Mouse (Mus musculus) limb, embryonic 12.5 days (tissue): Measurements from ENCODE around the gene Prune2. TPM values are rescaled to one million over a fixed set of nuclear protein-coding genes. Genes with fewer than 3 reads are reported as not detected.

Experiments
- ATAC-seq: fragments of 200-750 bp; cut with Nextera tagmentation; 2 replicates; pipeline ENCODE4 v1.8.0; 2017; ENCODE audit warnings: low read depth, moderate TSS enrichment; ENCODE audit not compliant: insufficient number of reproducible peaks, insufficient read depth, low FRiP score, low TSS enrichment
- H3K27ac ChIP-seq: fragments of 300-500 bp; sonication (generic); 2 replicates; pipeline ENCODE4 v1.5.1; 2016; ENCODE audit warnings: mild to moderate bottlenecking, moderate library complexity
- H3K27me3 ChIP-seq: fragments of 300-500 bp; sonication (generic); 2 replicates; pipeline ENCODE4 v1.6.1; 2016; ENCODE audit warnings: mild to moderate bottlenecking, moderate library complexity
- H3K36me3 ChIP-seq: fragments of 300-500 bp; sonication (generic); 2 replicates; pipeline ENCODE4 v1.6.1; 2016; ENCODE audit warnings: mild to moderate bottlenecking, moderate library complexity
- H3K4me1 ChIP-seq: fragments of 300-500 bp; sonication (generic); replicated peaks from 2 replicates; pipeline ENCODE4 v1.6.1; 2016
- H3K4me2 ChIP-seq: fragments of 300-500 bp; sonication (generic); 2 replicates; pipeline ENCODE4 v1.6.1; 2016; ENCODE audit warnings: mild to moderate bottlenecking, moderate library complexity
- H3K4me3 ChIP-seq: fragments of 300-500 bp; sonication (generic); replicated peaks from 2 replicates; pipeline ENCODE4 v1.5.1; 2016; ENCODE audit warnings: mild to moderate bottlenecking
- H3K9ac ChIP-seq: fragments of 300-500 bp; sonication (generic); replicated peaks from 2 replicates; pipeline ENCODE4 v1.6.1; 2016; ENCODE audit warnings: mild to moderate bottlenecking, moderate library complexity
- H3K9me3 ChIP-seq: fragments of 300-500 bp; sonication (generic); 2 replicates; pipeline ENCODE4 v1.6.1; 2016; ENCODE audit warnings: mild to moderate bottlenecking, moderate library complexity
- WGBS: fragments of 180-500 bp; shearing (Covaris S2); methylation state at CpG from one replicate; pipeline ENCODE4 v1.1.7; 2016; 5-methylcytosine and 5-hydroxymethylcytosine counted together
- polyA plus RNA-seq: library from polyadenylated mRNA; unstranded; fragments of >200 nt; fragmentation: Nextera tagmentation; extraction: Ambion mirVana; gene quantifications from 2 replicates; pipeline ENCODE4 v1.2.1, GENCODE M21; 2016

Gene Prune2
- polyA plus RNA-seq, 1 experiment from 2014 or later: 0.80 TPM

DNA sequence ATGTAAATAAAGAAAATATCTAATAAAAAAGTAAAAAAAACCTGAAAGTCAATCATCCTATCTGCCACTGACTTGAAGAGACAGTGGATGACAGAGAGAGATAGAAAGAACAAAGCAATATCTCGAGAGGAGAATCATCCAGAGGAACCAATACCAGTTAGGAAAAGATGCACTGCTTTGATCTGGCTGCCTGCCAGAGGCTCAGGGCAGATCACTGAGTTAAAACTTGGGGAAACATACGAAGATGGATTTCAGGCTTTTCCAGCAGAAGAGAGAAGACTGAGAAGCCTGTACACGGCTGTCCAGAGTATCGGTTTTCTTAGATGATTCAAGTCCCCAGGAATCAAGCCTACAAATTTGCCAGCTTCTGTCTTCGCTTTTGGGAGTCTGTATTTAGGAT, 287.0 kb downstream of the Prune2 start:
- H3K27ac ChIP-seq: no peak overlapping the region
- H3K9me3 ChIP-seq: no peaks in the 10 kb centered on the region
- no peaks in the 10 kb centered on the region for H3K36me3 ChIP-seq
- no peak overlapping the region for H3K9ac ChIP-seq
- no peak for ATAC-seq
- peaks cover 13% of the 10 kb centered on the region for H3K4me1 ChIP-seq
- H3K4me2 ChIP-seq: no peak overlapping the region
- WGBS: 81% methylated on average over 5 of the region's 5 CpGs
- H3K27me3 ChIP-seq: no peaks in the 10 kb centered on the region
- H3K4me3 ChIP-seq: no peak overlapping the region

DNA sequence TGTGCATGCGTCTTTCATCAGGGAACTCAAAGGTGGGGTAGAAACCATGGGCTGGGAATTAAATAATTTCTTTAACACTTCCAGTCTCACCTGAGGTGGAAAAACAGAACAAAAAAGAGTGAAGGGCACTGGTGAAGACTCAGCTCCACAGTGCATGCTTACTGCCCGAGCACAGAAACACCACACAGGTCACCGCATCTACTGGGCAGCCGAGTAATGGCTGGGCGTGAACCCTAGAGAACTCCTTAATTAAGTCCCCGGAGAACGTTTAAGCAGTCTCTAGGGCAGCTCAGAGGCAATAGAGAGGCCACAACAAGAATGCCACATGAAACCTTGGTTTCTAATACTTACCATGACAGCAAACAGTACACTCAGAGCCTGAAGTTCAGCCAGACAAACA, 288.6 kb downstream of the Prune2 start:
- Histone ChIP-seq H3K27ac (peak overlapping the region; percentile 51), H3K9me3 (no peaks in the 10 kb centered on the region), H3K27me3 (no peaks in the 10 kb centered on the region), H3K36me3 (no peaks in the 10 kb centered on the region), H3K4me2 (no peak overlapping the region), H3K4me1 (peaks cover 13% of the 10 kb centered on the region), H3K4me3 (no peak overlapping the region), H3K9ac (no peak overlapping the region)
- WGBS: 53% methylated on average over 7 of the region's 7 CpGs
- peak; percentile 68; the same call in 1 of the 2 replicates for ATAC-seq

DNA sequence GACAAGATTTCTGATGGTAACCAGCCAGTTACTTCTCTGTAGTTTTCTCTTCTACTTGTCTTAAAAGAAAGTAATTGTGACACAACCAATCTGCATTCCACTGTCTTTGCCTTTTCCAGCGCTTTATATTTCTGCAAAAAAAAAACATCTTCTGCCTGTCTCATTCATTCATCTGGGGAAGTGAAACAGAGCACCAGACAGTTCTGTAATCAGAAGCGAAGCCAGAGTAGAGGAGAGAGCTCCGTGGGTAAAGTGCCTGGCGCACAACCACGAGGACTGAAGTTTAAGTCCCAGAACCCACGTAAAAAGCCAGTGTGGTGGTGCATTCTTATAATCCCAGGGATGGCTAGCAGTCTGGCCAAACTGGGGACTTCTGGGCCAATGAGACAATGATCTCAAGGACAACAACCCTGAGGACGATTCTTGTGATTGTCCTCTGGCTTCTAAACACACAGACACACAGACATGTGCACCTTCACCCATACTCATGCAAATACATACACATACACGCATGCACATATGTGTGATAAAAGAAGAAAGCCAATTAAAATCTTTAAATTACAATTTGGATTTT, 291.5 kb downstream of the Prune2 start:
- Histone ChIP-seq H3K27ac (no peak overlapping the region), H3K4me2 (no peak overlapping the region), H3K36me3 (no peaks in the 10 kb centered on the region), H3K4me3 (no peak overlapping the region), H3K27me3 (no peaks in the 10 kb centered on the region), H3K4me1 (peaks cover 13% of the 10 kb centered on the region), H3K9ac (no peak overlapping the region), H3K9me3 (no peaks in the 10 kb centered on the region)
- WGBS: 85% methylated on average over 8 of the region's 8 CpGs
- no peak for ATAC-seq

DNA sequence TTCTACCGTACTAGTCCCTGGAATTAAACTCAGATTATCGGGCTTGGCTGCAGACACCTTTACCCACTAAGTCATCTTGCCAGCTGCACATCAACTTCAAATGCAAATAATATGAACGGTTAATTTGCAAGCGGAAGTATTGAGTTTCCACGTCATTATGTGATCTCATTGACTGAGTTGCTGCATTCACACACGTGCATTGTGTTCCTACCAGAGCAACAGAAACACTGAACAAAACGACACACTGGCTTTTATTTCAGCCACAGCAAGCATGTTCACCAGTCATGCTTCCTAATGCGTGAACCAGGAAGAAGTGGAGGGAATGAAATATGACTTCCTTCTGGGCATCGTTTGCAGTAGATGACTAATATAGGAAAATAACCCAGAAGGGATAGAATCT, 293.8 kb downstream of the Prune2 start:
- no peak overlapping the region for H3K4me3 ChIP-seq
- H3K9ac ChIP-seq: no peak overlapping the region
- peaks cover 4% of the 10 kb centered on the region; the same call in 1 of the 2 replicates for H3K4me1 ChIP-seq
- no peak for ATAC-seq
- no peak overlapping the region for H3K27ac ChIP-seq
- H3K27me3 ChIP-seq: no peaks in the 10 kb centered on the region
- no peak overlapping the region for H3K4me2 ChIP-seq
- WGBS: 81% methylated on average over 9 of the region's 9 CpGs
- H3K36me3 ChIP-seq: no peaks in the 10 kb centered on the region
- H3K9me3 ChIP-seq: no peaks in the 10 kb centered on the region

DNA sequence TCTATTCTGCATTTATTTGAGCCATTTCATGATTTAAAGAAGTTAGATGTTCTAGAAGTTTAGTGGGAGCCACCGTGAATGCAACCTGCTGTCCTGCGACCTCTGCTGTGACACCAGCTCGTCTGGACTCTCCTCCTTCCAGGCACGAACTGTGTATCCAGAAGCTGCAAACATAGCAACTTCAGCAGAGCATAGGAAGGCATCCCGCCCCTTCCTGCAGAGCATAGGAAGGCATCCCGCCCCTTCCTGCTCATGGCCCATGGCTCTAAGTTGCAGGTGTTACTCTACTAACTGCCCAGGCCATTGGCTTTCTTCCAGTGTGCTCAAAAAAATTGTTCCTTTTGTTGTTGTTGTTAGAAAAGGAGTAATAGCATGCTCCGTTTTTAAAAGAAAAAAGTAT, 294.9 kb downstream of the Prune2 start:
- WGBS: 85% methylated on average over 7 of the region's 7 CpGs
- no peak overlapping the region for H3K27ac ChIP-seq
- ATAC-seq: no peak
- H3K4me2 ChIP-seq: no peak overlapping the region
- no peaks in the 10 kb centered on the region for H3K9me3 ChIP-seq
- no peaks in the 10 kb centered on the region for H3K27me3 ChIP-seq
- H3K4me1 ChIP-seq: peaks cover 4% of the 10 kb centered on the region; the same call in 1 of the 2 replicates
- no peak overlapping the region for H3K9ac ChIP-seq
- H3K36me3 ChIP-seq: no peaks in the 10 kb centered on the region
- H3K4me3 ChIP-seq: no peak overlapping the region

DNA sequence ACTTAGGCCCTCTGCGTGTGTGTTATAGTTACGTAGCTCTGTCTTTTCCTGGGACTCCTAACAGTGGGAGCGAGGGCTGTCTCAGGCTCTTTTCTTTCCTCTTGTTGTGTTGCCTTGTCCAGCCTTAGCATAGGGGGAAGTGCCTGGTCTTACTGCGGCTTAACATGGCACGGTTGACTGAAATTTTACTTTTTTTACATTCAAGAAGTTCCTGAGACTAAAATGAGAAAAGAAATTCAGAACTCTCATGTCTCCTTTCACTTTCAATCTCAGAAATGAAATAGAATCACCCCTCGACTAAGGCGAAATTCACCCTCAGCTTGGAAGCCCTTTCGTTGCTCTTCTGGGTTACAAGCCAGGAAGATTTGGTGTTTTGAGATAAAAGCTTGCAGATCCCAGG, 295.5 kb downstream of the Prune2 start:
- no peak overlapping the region for H3K4me2 ChIP-seq
- no peaks in the 10 kb centered on the region for H3K27me3 ChIP-seq
- 88% methylated on average over 8 of the region's 8 CpGs for WGBS
- no peaks in the 10 kb centered on the region for H3K36me3 ChIP-seq
- no peak overlapping the region for H3K4me3 ChIP-seq
- H3K9ac ChIP-seq: no peak overlapping the region
- no peaks in the 10 kb centered on the region for H3K9me3 ChIP-seq
- no peak overlapping the region for H3K27ac ChIP-seq
- no peak for ATAC-seq
- peaks cover 4% of the 10 kb centered on the region; the same call in 1 of the 2 replicates for H3K4me1 ChIP-seq

DNA sequence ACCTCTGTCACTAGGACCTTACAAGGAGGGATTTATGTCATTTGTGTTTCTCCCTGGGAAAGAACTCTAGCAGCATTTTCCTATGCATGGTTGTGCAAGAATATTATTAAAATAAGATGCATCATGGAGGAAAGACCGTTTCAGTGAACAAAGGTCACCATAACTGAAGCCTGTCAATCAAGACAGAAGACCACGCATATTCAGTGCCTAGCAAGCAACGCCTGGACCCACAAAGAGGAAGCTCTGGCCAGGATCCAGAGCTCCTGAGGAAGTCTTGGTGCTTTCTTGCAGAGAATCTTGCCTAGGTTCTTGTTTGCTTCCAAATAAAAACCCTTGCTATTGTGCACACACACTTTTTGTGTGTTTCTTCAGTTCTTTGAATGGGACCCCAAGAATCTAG, 296.9 kb downstream of the Prune2 start:
- Histone ChIP-seq H3K9me3 (no peaks in the 10 kb centered on the region), H3K36me3 (no peaks in the 10 kb centered on the region), H3K4me3 (no peak overlapping the region), H3K4me1 (peaks cover 4% of the 10 kb centered on the region; the same call in 1 of the 2 replicates), H3K4me2 (no peak overlapping the region), H3K27me3 (no peaks in the 10 kb centered on the region), H3K9ac (no peak overlapping the region), H3K27ac (no peak overlapping the region)
- WGBS: 77% methylated on average over 3 of the region's 3 CpGs
- no peak for ATAC-seq

DNA sequence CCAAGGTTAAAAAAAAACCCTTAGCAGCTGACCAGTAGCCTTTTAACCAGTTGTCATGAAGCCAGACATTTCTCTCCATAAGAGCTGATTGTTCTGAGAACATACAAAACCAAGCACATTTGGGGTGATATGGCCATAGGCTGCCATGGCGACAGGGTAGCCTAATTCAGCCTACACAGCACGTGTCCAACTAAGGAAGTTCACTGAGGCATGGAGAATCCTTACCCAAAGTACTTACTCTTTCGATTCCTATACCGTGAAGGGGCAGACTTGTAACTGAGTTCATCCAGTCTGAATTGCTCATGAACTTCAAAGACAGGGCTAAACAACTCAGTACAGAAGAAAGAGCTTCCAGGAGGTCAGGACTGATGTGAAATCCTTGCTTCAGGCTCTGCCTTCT, 299.6 kb downstream of the Prune2 start:
- H3K4me2 ChIP-seq: no peak overlapping the region
- H3K9me3 ChIP-seq: no peaks in the 10 kb centered on the region
- H3K27me3 ChIP-seq: no peaks in the 10 kb centered on the region
- peaks cover 4% of the 10 kb centered on the region; the same call in 1 of the 2 replicates for H3K4me1 ChIP-seq
- H3K27ac ChIP-seq: no peak overlapping the region
- H3K9ac ChIP-seq: no peak overlapping the region
- no peak overlapping the region for H3K4me3 ChIP-seq
- no peaks in the 10 kb centered on the region for H3K36me3 ChIP-seq
- ATAC-seq: no peak
- WGBS: 89% methylated on average over 4 of the region's 4 CpGs

DNA sequence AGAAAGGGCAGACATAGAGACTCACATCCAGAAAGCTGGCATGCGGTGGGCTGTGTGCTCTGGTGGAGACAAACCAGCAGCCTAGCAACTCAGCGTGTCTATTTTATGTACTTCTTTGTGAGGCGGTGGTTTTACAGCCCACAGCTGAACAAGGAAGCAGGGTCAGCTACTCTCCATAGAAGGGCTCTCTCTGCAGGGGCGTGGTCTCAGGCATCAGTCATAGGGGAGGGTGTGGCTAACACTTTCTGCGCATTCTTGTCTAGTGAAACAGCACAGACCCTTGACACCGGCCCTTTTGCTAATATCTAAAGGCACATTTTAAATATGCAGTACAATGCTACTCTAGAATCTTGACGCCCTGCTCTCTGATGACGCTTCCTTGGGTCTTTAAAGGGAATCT, 300.5 kb downstream of the Prune2 start:
- no peak overlapping the region for H3K4me3 ChIP-seq
- no peaks in the 10 kb centered on the region for H3K27me3 ChIP-seq
- H3K9me3 ChIP-seq: no peaks in the 10 kb centered on the region
- H3K36me3 ChIP-seq: no peaks in the 10 kb centered on the region
- H3K4me2 ChIP-seq: no peak overlapping the region
- H3K27ac ChIP-seq: no peak overlapping the region
- 72% methylated on average over 8 of the region's 8 CpGs for WGBS
- H3K9ac ChIP-seq: no peak overlapping the region
- ATAC-seq: no peak
- peaks cover 4% of the 10 kb centered on the region; the same call in 1 of the 2 replicates for H3K4me1 ChIP-seq

DNA sequence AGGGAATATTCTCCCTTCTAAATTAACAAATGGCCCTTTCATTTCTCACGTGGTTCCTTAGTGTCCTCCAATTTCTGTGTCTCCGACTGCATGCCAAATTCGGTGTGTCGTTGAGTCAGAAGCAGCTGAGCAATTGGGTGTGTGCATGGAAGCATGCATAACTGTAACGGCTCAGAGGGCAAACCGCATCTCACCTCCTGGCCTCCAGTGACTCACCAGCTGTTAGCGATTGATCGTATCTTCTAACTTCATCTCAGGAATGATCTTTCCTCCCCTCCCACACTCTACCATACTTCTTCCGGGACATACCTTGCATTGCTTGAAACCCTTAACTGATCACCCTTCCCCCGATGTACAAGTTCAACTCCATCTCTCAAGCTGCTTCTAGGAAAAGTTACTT, 300.9 kb downstream of the Prune2 start:
- Histone ChIP-seq H3K36me3 (no peaks in the 10 kb centered on the region), H3K27me3 (no peaks in the 10 kb centered on the region), H3K4me2 (no peak overlapping the region), H3K4me1 (peaks cover 4% of the 10 kb centered on the region; the same call in 1 of the 2 replicates), H3K9ac (no peak overlapping the region), H3K27ac (no peak overlapping the region), H3K4me3 (no peak overlapping the region), H3K9me3 (no peaks in the 10 kb centered on the region)
- 87% methylated on average over 10 of the region's 10 CpGs for WGBS
- no peak for ATAC-seq

DNA sequence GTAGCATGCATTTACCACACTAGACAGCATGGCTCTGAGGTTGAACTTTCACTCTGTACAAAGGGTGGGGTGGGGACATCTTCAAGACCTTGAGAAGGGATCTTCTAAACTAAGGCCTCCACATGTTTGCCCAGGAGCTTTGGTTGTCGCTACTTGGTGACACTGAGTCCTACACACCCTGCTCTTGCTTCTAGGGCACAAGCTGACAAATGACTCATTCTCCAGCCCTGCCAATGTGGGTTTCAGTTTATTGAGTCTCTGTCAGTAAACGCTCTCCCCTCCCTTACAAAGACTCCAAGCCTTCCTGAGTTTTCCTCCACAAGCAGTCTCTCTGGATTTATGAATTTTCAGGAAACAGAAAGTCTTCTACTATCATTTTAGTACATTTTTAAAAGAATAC, 307.3 kb downstream of the Prune2 start:
- Histone ChIP-seq H3K27ac (no peak overlapping the region), H3K36me3 (no peaks in the 10 kb centered on the region), H3K9ac (no peak overlapping the region), H3K4me3 (no peak overlapping the region), H3K4me2 (no peak overlapping the region), H3K4me1 (no peaks in the 10 kb centered on the region), H3K9me3 (no peaks in the 10 kb centered on the region), H3K27me3 (no peaks in the 10 kb centered on the region)
- ATAC-seq: no peak
- 81% methylated on average over 2 of the region's 2 CpGs for WGBS

DNA sequence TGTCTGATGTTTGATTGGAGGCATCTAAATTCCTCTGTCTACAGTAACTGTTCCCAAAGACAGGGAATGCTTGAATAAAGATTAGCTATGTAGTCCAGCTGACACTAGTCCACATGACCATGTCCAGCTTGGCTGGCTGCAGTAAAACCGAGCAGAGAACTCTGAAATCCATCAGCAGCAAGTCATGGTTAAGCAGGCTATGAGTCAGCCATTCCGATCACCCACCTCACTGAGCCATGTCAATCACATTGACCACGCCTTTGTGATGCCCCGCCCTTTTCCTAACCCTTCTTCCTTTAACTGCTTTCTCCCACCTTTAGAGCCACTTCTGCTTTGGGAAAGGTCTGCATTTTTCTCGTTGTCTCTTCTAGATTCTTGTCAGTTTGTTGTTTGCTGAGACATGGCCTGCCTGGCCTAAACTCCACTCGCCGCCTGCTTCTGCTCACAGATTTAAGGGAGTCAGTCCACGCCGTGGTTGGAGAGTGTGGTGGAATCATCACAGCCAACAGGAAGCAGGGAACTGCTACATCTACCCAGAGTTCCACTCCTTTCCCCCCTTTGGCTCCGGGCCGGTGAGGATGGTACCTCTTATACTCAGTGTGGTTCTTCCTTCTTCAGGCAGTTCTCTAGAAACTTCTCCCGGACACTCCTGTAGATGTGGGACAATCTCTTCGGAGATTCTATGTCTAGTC, 307.9 kb downstream of the Prune2 start:
- no peaks in the 10 kb centered on the region for H3K4me1 ChIP-seq
- H3K9me3 ChIP-seq: no peaks in the 10 kb centered on the region
- no peak overlapping the region for H3K9ac ChIP-seq
- H3K27me3 ChIP-seq: no peaks in the 10 kb centered on the region
- no peak overlapping the region for H3K4me3 ChIP-seq
- no peak for ATAC-seq
- no peak overlapping the region for H3K27ac ChIP-seq
- no peak overlapping the region for H3K4me2 ChIP-seq
- 89% methylated on average over 13 of the region's 13 CpGs for WGBS
- no peaks in the 10 kb centered on the region for H3K36me3 ChIP-seq
